Mouse (Mus musculus) heart, embryonic 11.5 days (tissue): ENCODE data around the gene E130208F15Rik. TPM values are rescaled to one million over a fixed set of nuclear protein-coding genes. Genes with fewer than 3 reads are reported as not detected.
A peak's percentile ranks its signal among the peaks of the same experiment; 100 is the strongest.

Experiments
- ATAC-seq: fragments of 200-750 bp; cut with Nextera tagmentation; replicated peaks from 2 replicates; pipeline ENCODE4 v1.8.0; 2017; ENCODE audit warnings: moderate library complexity; ENCODE audit not compliant: insufficient number of reproducible peaks, low FRiP score, low TSS enrichment
- H3K27ac ChIP-seq: fragments of 300-500 bp; sonication (generic); 2 replicates; pipeline ENCODE4 v1.5.1; 2014; ENCODE audit warnings: mild to moderate bottlenecking, low read depth, low read length
- H3K27me3 ChIP-seq: fragments of 300-500 bp; sonication (generic); 2 replicates; pipeline ENCODE4 v1.6.1; 2014; ENCODE audit warnings: mild to moderate bottlenecking, low read length, mixed read lengths; ENCODE audit not compliant: control insufficient read depth, insufficient read depth
- H3K36me3 ChIP-seq: fragments of 300-500 bp; sonication (generic); 2 replicates; pipeline ENCODE4 v1.6.1; 2014; ENCODE audit warnings: mild to moderate bottlenecking, low read length, moderate library complexity, mixed read lengths; ENCODE audit not compliant: control insufficient read depth, insufficient read depth
- H3K4me1 ChIP-seq: fragments of 300-500 bp; sonication (generic); 2 replicates; pipeline ENCODE4 v1.6.1; 2014; ENCODE audit warnings: low read length; ENCODE audit not compliant: control insufficient read depth, insufficient read depth
- H3K4me2 ChIP-seq: fragments of 300-500 bp; sonication (generic); 2 replicates; pipeline ENCODE4 v1.6.1; 2014; ENCODE audit warnings: mild to moderate bottlenecking, moderate library complexity
- H3K4me3 ChIP-seq: fragments of 300-500 bp; sonication (generic); 2 replicates; pipeline ENCODE4 v1.5.1; 2014; ENCODE audit warnings: low read depth, low read length
- H3K9ac ChIP-seq: fragments of 300-500 bp; sonication (generic); 2 replicates; pipeline ENCODE4 v1.6.1; 2014; ENCODE audit warnings: mild to moderate bottlenecking, low read depth, low read length, moderate library complexity
- H3K9me3 ChIP-seq: fragments of 300-500 bp; sonication (generic); replicated peaks from 2 replicates; pipeline ENCODE4 v1.6.1; 2016; ENCODE audit warnings: low read length; ENCODE audit not compliant: control insufficient read depth
- WGBS: fragments of 180-500 bp; shearing (Covaris S2); extraction: QIAGEN DNeasy Blood & Tissue Kit; methylation state at CpG from one replicate; pipeline ENCODE4 v1.1.7; 2014; ENCODE audit not compliant: insufficient replicate concordance; 5-methylcytosine and 5-hydroxymethylcytosine counted together
- polyA plus RNA-seq: library from polyadenylated mRNA; unstranded; fragments of >200 nt; fragmentation: Nextera tagmentation; extraction: Ambion mirVana; gene quantifications from 2 replicates; pipeline ENCODE4 v1.2.1, GENCODE M21; 2014

The E130208F15Rik gene
- polyA plus RNA-seq, 1 experiment from 2014 or later, result not detected

DNA sequence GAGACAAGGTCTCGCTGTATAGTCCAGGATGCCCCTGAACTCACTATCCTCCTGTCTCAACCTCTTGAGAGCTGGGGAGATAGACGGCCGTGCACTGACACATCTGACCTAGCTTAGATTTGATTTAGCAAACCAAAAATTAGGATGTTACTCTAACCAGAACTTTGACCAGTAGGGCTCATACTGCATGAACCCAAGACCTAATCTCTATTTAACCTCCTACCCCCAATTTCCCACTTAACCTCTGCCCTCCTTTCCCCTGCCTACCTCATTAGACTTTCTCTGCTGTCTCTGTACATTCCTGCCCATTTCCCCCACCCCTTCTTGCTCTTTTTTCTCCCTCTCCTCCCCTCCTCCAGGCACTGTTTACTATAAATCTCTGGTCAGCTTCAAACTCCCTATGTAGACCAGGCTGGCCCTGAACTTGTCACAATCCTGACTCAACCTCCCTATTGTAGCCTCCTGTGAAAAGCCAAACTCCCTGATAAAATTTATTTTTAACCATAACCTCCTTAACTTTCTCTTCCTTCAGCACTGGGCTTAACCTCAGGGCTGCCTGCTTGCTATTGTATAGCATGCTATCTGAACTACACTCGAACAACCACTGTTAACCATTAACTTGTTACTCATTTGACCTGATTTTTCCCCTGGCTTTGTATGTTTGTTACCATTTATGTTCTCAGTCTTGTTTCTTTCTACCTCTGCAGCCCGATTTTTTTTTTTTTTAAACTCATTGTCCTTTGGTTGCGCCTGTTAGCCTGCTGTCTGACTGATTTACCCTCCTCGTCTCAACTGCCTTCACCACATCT is 37.0 kb downstream of the E130208F15Rik start:
- H3K27me3 ChIP-seq, result peaks cover 21% of the 10 kb centered on the region
- no peaks in the 10 kb centered on the region; the same call in 1 of the 2 replicates for H3K36me3 ChIP-seq
- H3K27ac ChIP-seq, result no peak overlapping the region
- H3K9ac ChIP-seq, result no peak overlapping the region
- H3K4me2 ChIP-seq, result no peak overlapping the region
- no peak overlapping the region for H3K4me3 ChIP-seq
- WGBS, result 71% methylated on average over 7 of the region's 7 CpGs
- no peaks in the 10 kb centered on the region; the same call in 1 of the 2 replicates for H3K4me1 ChIP-seq
- no peaks in the 10 kb centered on the region for H3K9me3 ChIP-seq
- no peak for ATAC-seq

DNA sequence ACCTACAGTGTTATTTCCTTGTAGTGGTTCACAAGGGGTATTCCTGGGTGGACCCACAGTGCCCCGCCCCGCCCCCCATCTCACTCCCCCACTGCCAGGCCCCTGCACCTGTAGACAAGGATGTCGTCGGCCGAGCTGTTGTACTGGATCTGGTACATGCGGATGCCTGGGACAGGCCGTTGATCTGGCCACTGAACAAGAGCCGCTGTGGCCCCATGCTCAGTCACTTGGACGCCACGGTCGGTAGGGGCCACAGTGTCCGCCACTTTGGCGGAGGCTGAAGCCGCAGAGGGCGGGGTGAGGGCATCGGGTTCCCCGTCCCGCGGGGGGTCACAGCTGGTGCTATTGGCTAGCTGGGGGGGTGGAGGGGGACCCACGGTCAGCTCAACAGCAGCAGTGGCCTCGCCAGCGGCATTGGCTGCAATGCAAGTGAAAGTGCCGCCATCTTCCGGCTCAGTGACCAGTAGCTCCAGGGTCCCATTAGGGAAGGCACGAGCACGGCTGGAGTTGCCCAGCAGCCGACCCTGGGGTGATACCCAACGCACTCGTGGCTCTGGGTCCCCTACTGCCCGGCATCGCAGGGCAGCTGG is 37.8 kb downstream of the E130208F15Rik start:
- H3K27ac ChIP-seq, result no peak overlapping the region

DNA sequence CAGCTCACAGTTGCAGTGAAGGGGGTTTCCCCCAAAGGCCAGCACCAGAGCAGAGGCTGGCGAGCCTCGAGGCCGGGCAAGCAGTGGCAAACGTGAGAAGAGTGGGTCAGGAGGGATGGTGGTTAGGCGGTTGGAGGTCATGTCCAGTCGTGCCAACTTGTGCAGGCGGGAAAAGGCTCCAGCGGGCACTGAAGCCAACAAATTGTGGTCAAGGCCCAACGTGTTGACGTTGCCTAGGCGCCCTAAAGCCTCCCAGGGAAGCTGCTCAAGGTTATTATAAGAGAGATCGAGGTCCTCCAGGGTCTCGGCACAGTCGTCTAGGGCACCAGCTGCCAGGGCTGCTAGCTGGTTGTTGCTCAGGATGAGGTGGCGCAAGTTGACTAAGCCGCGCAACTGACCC is 38.5 kb downstream of the E130208F15Rik start:
- H3K4me2 ChIP-seq, result no peak overlapping the region
- H3K4me3 ChIP-seq, result no peak overlapping the region
- peaks cover 30% of the 10 kb centered on the region for H3K27me3 ChIP-seq
- H3K9me3 ChIP-seq, result no peaks in the 10 kb centered on the region
- H3K9ac ChIP-seq, result no peak overlapping the region
- no peak for ATAC-seq
- H3K36me3 ChIP-seq, result no peaks in the 10 kb centered on the region; the same call in 1 of the 2 replicates
- H3K27ac ChIP-seq, result no peak overlapping the region
- 83% methylated on average over 17 of the region's 17 CpGs for WGBS
- no peaks in the 10 kb centered on the region; the same call in 1 of the 2 replicates for H3K4me1 ChIP-seq

More for the DNA sequence above, 37.8 kb downstream of the E130208F15Rik start:
- H3K9ac ChIP-seq, result no peak overlapping the region
- no peak for ATAC-seq
- H3K27me3 ChIP-seq, result peaks cover 29% of the 10 kb centered on the region
- no peaks in the 10 kb centered on the region; the same call in 1 of the 2 replicates for H3K4me1 ChIP-seq
- H3K4me2 ChIP-seq, result no peak overlapping the region
- no peak overlapping the region for H3K4me3 ChIP-seq
- no peaks in the 10 kb centered on the region for H3K9me3 ChIP-seq
- WGBS, result 69% methylated on average over 31 of the region's 31 CpGs
- H3K36me3 ChIP-seq, result no peaks in the 10 kb centered on the region; the same call in 1 of the 2 replicates

DNA sequence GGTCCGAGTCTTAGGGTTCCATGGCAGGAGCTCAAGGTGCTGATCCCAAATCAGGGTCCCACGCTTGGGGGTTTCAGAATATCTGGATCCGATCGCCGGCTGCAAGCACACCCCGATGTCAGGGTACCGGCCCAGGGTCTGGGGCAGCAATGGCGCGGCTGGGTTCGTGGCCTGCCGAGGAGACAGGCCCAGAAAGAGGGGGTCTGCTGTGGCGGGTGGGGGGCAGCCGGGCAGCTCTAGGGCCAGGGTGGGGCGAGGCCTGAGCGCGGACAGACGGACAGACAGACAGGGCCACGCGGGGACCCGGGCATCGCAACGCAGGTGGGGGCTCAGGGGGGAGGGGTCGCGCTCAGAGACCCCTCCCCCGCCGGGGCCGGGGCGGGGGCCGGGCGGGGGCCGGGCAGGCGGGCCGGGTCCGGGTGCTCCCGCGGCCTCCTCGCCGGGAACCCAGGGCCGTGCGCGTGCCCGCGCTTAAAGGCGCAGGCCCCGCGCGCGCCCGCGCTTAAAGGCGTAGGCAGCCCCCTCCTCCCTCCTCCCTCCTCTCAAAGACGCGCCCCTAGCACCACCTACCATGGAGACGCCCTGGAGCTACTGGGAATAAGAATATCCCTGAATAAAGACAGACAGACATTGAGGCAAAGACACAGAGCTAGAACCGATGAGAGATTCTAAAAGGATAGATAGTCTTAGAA is 41.3 kb downstream of the E130208F15Rik start, which contains the start of gene Lrfn3:
Lrfn3 (minus strand) TSS at position 121 of the 692 bp plus-strand sequence.
- Histone ChIP-seq H3K27me3 (peaks cover 26% of the 10 kb centered on the region), H3K9me3 (no peaks in the 10 kb centered on the region), H3K9ac (peak within 1 kb of the TSS; percentile 83), H3K4me1 (no peaks in the 10 kb centered on the region; the same call in 1 of the 2 replicates), H3K27ac (no peak within 1 kb of the TSS), H3K4me3 (peak within 1 kb of the TSS; percentile 65), H3K36me3 (no peaks in the 10 kb centered on the region; the same call in 1 of the 2 replicates), H3K4me2 (peak within 1 kb of the TSS; percentile 88)
- ATAC-seq, result no peak
- WGBS, result 1% methylated on average over 38 of the region's 55 CpGs

DNA sequence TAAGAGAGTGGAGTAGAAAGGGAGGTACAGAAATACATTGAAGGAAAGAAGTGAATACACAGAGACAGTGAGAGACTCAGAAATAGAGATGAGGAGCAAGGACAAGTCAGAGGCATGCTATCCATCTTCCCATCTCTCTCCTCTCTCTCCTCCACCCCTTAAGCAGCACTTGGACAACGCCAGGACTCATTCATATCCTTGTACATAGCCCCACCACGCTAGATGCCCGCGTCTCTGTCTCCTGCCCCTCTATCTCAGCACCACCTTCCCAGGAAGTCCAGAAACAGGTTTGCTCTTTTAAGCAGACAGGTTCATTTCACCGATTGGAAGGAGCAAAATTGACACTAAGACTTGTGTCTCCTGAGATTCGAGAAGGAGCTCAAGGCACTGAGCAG is 41.8 kb downstream of the E130208F15Rik start:
- ATAC-seq, result no peak
- Histone ChIP-seq H3K4me2 (peak overlapping the region; percentile 88), H3K36me3 (no peaks in the 10 kb centered on the region; the same call in 1 of the 2 replicates), H3K4me1 (no peaks in the 10 kb centered on the region; the same call in 1 of the 2 replicates), H3K4me3 (peak overlapping the region; percentile 65), H3K27ac (no peak overlapping the region), H3K27me3 (peaks cover 26% of the 10 kb centered on the region), H3K9ac (peak overlapping the region; percentile 83), H3K9me3 (no peaks in the 10 kb centered on the region)
- 62% methylated on average over 6 of the region's 6 CpGs for WGBS

DNA sequence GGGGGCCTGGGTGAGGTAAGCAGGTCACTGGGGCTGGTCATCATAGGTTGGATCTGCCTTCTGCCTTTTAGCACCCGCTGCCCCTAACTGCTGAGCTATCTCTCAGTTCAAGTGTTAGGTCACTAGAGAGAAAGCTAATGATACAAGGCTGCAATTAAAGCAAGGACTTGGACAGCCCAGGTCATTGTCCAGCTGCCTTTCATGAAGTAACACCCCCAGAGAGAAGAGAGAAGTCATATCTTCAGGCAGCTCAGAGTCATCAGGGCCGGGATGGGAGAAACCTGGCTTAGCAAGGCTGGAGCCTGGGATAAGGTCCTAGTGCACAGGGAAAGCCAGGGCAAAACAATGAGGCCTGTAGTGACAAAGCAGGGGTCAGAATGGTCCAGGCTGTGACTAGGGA is 45.9 kb downstream of the E130208F15Rik start:
- ATAC-seq, result no peak

More for the DNA sequence above, 45.9 kb downstream of the E130208F15Rik start:
- H3K9ac ChIP-seq, result no peak overlapping the region
- peaks cover 12% of the 10 kb centered on the region for H3K27me3 ChIP-seq
- H3K4me2 ChIP-seq, result no peak overlapping the region
- H3K4me3 ChIP-seq, result no peak overlapping the region
- 63% methylated on average over 2 of the region's 2 CpGs for WGBS
- no peak overlapping the region for H3K27ac ChIP-seq
- no peaks in the 10 kb centered on the region; the same call in 1 of the 2 replicates for H3K4me1 ChIP-seq
- H3K9me3 ChIP-seq, result no peaks in the 10 kb centered on the region
- H3K36me3 ChIP-seq, result no peaks in the 10 kb centered on the region

Other genes starting within 250 kb of the E130208F15Rik start
- 4.1 TPM in 2 replicates for gene Zfp82, start 248.8 kb upstream of the E130208F15Rik start, polyA plus RNA-seq
- gene Gm26920, start 231.3 kb upstream of the E130208F15Rik start, polyA plus RNA-seq, result 0.26 and 0.96 TPM in 2 replicates
- 7.4 and 8.1 TPM in 2 replicates for gene Zfp566, start 231.2 kb upstream of the E130208F15Rik start, polyA plus RNA-seq
- gene Zfp260, start 227.0 kb upstream of the E130208F15Rik start, polyA plus RNA-seq, result 87.2 and 96.0 TPM in 2 replicates
- gene Zfp382, start 199.8 kb upstream of the E130208F15Rik start, polyA plus RNA-seq, result 5.3 and 5.8 TPM in 2 replicates
- gene Zfp146, start 152.0 kb upstream of the E130208F15Rik start, polyA plus RNA-seq, result 6.6 and 10.4 TPM in 2 replicates
- 309 and 324 TPM in 2 replicates for gene Cox7a1, start 137.6 kb upstream of the E130208F15Rik start, polyA plus RNA-seq
- 64.6 and 71.7 TPM in 2 replicates for gene Capns1, start 122.9 kb upstream of the E130208F15Rik start, polyA plus RNA-seq
- 120 and 126 TPM in 2 replicates for gene Polr2i, start 89.8 kb upstream of the E130208F15Rik start, polyA plus RNA-seq
- 184 and 185 TPM in 2 replicates for gene Tbcb, start 89.5 kb upstream of the E130208F15Rik start, polyA plus RNA-seq
- not detected in 2 replicates for gene Ovol3, start 86.0 kb upstream of the E130208F15Rik start, polyA plus RNA-seq
- 0.20 and 0.38 TPM in 2 replicates for gene Thap8, start 41.6 kb upstream of the E130208F15Rik start, polyA plus RNA-seq
- gene Wdr62, start 41.3 kb upstream of the E130208F15Rik start, polyA plus RNA-seq, result 7.7 and 9.9 TPM in 2 replicates
- 18.6 and 22.1 TPM in 2 replicates for gene Clip3, start 30.0 kb upstream of the E130208F15Rik start, polyA plus RNA-seq
- gene Alkbh6, start 13.0 kb upstream of the E130208F15Rik start, polyA plus RNA-seq, result 65.5 and 66.1 TPM in 2 replicates
- 18.1 and 20.0 TPM in 2 replicates for gene Syne4, start 6.9 kb upstream of the E130208F15Rik start, polyA plus RNA-seq
- 14.6 and 16.6 TPM in 2 replicates for gene Sdhaf1, start 2.2 kb downstream of the E130208F15Rik start, polyA plus RNA-seq
- 1.4 and 1.5 TPM in 2 replicates for gene Lrfn3, start 41.0 kb downstream of the E130208F15Rik start, polyA plus RNA-seq
- 8.9 and 9.2 TPM in 2 replicates for gene Tyrobp, start 92.0 kb downstream of the E130208F15Rik start, polyA plus RNA-seq
- 0.53 and 0.99 TPM in 2 replicates for gene Hcst, start 98.1 kb downstream of the E130208F15Rik start, polyA plus RNA-seq
- gene Nfkbid, start 100.0 kb downstream of the E130208F15Rik start, polyA plus RNA-seq, result 1.0 and 1.4 TPM in 2 replicates
- 34.9 and 37.8 TPM in 2 replicates for gene Aplp1, start 123.8 kb downstream of the E130208F15Rik start, polyA plus RNA-seq
- gene Kirrel2, start 135.9 kb downstream of the E130208F15Rik start, polyA plus RNA-seq, result 1.5 and 3.7 TPM in 2 replicates
- 0.10 and 0.37 TPM in 2 replicates for gene Nphs1, start 136.6 kb downstream of the E130208F15Rik start, polyA plus RNA-seq
- gene Prodh2, start 171.9 kb downstream of the E130208F15Rik start, polyA plus RNA-seq, result 0.37 TPM in 1 of 2 replicates, not detected in the other
- gene Arhgap33, start 213.3 kb downstream of the E130208F15Rik start, polyA plus RNA-seq, result 6.0 and 7.2 TPM in 2 replicates
- 10.7 and 12.5 TPM in 2 replicates for gene Hspb6, start 230.4 kb downstream of the E130208F15Rik start, polyA plus RNA-seq
- 10.3 and 12.7 TPM in 2 replicates for gene Proser3, start 230.6 kb downstream of the E130208F15Rik start, polyA plus RNA-seq
- 33.6 and 34.8 TPM in 2 replicates for gene Lin37, start 238.1 kb downstream of the E130208F15Rik start, polyA plus RNA-seq
- gene U2af1l4, start 241.6 kb downstream of the E130208F15Rik start, polyA plus RNA-seq, result 87.6 and 91.2 TPM in 2 replicates
- 5.4 and 5.5 TPM in 2 replicates for gene Gm49396, start 241.6 kb downstream of the E130208F15Rik start, polyA plus RNA-seq
- gene Psenen, start 241.9 kb downstream of the E130208F15Rik start, polyA plus RNA-seq, result 102 and 107 TPM in 2 replicates
- 2.3 and 3.2 TPM in 2 replicates for gene Igflr1, start 243.7 kb downstream of the E130208F15Rik start, polyA plus RNA-seq